Mouse (Mus musculus) small intestine, adult 2 months (tissue): ENCODE results near the gene Tmprss2. TPM values are rescaled to one million over a fixed set of nuclear protein-coding genes. Genes with fewer than 3 reads are reported as not detected.
"Not testable (repeated sequence)": the region's sequence is repeated elsewhere in the genome, so short reads cannot be mapped to it uniquely, and the experiment has no call there.

Experiments
- H3K27ac ChIP-seq: fragments of 200-500 bp; 2 replicates; pipeline ENCODE4 v1.5.1; 2012; ENCODE audit warnings: low read depth, low read length, control low read depth, inconsistent platforms; ENCODE audit not compliant: insufficient read depth
- H3K27me3 ChIP-seq: fragments of 200-500 bp; 2 replicates; pipeline ENCODE4 v1.6.1; 2012; ENCODE audit warnings: mild to moderate bottlenecking, moderate library complexity, low read length, inconsistent platforms; ENCODE audit not compliant: control insufficient read depth, insufficient read depth
- H3K36me3 ChIP-seq: fragments of 200-500 bp; 2 replicates; pipeline ENCODE4 v1.6.1; 2012; ENCODE audit warnings: mild to moderate bottlenecking, low read length, control low read depth, inconsistent platforms; ENCODE audit not compliant: control insufficient read depth, insufficient read depth
- H3K4me1 ChIP-seq: fragments of 200-500 bp; 2 replicates; pipeline ENCODE4 v1.6.1; 2012; ENCODE audit warnings: low read length, inconsistent platforms, mixed read lengths; ENCODE audit not compliant: control insufficient read depth, insufficient read depth, insufficient read length
- H3K4me3 ChIP-seq: fragments of 200-500 bp; 2 replicates; pipeline ENCODE4 v1.5.1; 2012; ENCODE audit warnings: low read depth, mild to moderate bottlenecking, control low read depth, inconsistent platforms, low read length, moderate library complexity
- CTCF ChIP-seq: fragments of 200-500 bp; IDR thresholded peaks from 2 replicates; pipeline ENCODE4 v1.5.1; 2012; ENCODE audit warnings: low read depth, mild to moderate bottlenecking, control low read depth, inconsistent platforms, low read length, moderate library complexity, mixed read lengths; ENCODE audit not compliant: insufficient replicate concordance, insufficient read length; ENCODE audit errors: extremely low read depth
- POLR2A ChIP-seq: fragments of 200-500 bp; IDR thresholded peaks from 2 replicates; pipeline ENCODE4 v1.6.1; 2012; ENCODE audit warnings: low read depth, mild to moderate bottlenecking, control low read depth, inconsistent platforms, low read length, moderate library complexity
- WGBS: fragments of 180-500 bp; shearing (Covaris S2); methylation state at CpG from one replicate; pipeline ENCODE4 v1.1.7; 2018; 5-methylcytosine and 5-hydroxymethylcytosine counted together
- polyA plus RNA-seq: library from polyadenylated mRNA; depleted of rRNA; stranded (reverse); fragments of >200 nt; gene quantifications from 2 replicates; pipeline ENCODE4 v1.2.3, GENCODE M21; 2012

Gene Tmprss2
- polyA plus RNA-seq, 1 experiment = 39.8 TPM

DNA sequence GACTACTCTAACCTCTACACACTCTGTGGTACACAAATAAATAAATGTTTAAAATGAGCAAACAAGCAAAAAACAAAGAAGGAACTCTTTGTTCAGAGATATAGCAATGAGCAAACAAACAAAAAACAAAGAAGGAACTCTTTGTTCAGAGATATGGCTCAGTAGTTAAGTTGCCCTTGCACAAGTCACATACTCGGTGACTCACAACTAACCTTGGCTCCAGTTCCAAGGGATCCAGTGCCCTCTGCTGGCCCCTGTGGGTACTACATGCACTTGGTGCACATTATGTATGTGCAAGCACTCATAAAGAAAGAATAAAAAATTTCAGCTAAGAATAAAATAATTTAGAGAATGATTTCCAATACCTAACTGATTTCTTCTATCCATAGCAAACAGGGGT is 17.9 kb downstream of the Tmprss2 start:
- H3K4me3 ChIP-seq = no peak overlapping the region
- no peaks in the 10 kb centered on the region for H3K27me3 ChIP-seq
- WGBS = 3% methylated on average over 1 of the region's 1 CpGs
- peaks cover 15% of the 10 kb centered on the region; the same call in 1 of the 2 replicates for H3K4me1 ChIP-seq
- H3K27ac ChIP-seq = no peak overlapping the region
- peaks cover 56% of the 10 kb centered on the region for H3K36me3 ChIP-seq
- TF ChIP-seq POLR2A = no peak
- TF ChIP-seq CTCF = peak; percentile 88; the same call in 1 of the 2 replicates

- Histone ChIP-seq H3K4me1 (peaks cover 15% of the 10 kb centered on the region; the same call in 1 of the 2 replicates), H3K27me3 (no peaks in the 10 kb centered on the region), H3K36me3 (peaks cover 48% of the 10 kb centered on the region), H3K4me3 (no peak overlapping the region), H3K27ac (peak overlapping the region; percentile 13; the same call in 1 of the 2 replicates)
- no peak for TF ChIP-seq POLR2A
- no peak for TF ChIP-seq CTCF
- 71% methylated on average over 2 of the region's 2 CpGs for WGBS
These were observed 19.5 kb downstream of the Tmprss2 start for GRCm38 (mm10) chr16:97591512-97591911.

GRCm38 (mm10) chr16:97582876-97583275 is 28.1 kb downstream of the Tmprss2 start:
- H3K4me3 ChIP-seq, H3K4me1 ChIP-seq, H3K27me3 ChIP-seq, H3K27ac ChIP-seq: not testable (repeated sequence)
- H3K36me3 ChIP-seq = peaks cover 47% of the 10 kb centered on the region
- WGBS = 88% methylated on average over 1 of the region's 1 CpGs

DNA sequence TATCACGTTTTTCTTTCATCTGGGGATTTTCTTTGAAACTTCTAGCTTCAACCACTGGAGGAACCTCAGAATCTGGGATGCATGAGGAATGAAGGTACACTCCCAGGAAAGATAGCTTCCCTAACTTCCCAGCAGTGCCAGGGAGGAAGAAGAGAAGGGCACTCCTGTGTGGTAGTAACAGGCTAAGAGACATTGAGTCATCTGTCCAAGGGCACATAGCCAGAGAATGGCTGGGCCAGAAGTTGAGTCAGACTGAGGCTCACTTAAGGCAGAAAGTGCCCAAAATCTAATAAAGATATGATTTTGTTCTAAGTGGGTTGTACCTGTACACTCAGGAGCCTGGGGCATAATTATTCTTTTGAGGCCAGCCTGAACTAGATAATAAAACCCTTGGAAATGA is 41.6 kb downstream of the Tmprss2 start:
- peaks cover 85% of the 10 kb centered on the region for H3K36me3 ChIP-seq
- 47% methylated on average over 1 of the region's 1 CpGs for WGBS
- TF ChIP-seq CTCF (no peak), POLR2A (no peak)
- no peak overlapping the region for H3K27ac ChIP-seq
- H3K4me1 ChIP-seq = no peaks in the 10 kb centered on the region
- no peaks in the 10 kb centered on the region for H3K27me3 ChIP-seq
- H3K4me3 ChIP-seq = no peak overlapping the region

DNA sequence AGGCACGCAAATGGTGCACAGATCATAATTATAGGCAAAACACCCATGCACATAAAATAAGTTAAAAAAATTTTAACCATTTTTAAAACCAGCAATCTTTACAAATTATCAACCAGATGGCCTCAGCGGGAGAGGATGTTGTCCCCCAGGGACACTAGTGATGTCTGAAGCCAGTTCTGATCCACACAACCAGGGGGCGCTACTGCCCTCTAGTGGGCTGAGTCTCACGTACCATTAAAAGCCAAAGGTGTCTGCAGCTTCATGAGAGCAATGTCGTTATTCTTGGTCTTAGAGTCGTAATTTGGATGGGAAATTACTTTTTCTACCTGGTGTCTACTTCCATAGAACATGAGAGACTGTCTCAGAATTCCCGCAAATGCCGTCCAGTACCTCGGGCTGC is 42.3 kb downstream of the Tmprss2 start:
- H3K4me1 ChIP-seq = no peaks in the 10 kb centered on the region
- WGBS = 63% methylated on average over 9 of the region's 9 CpGs
- peak; percentile 70; the same call in 1 of the 2 replicates for TF ChIP-seq CTCF
- no peak for TF ChIP-seq POLR2A
- H3K36me3 ChIP-seq = peaks cover 88% of the 10 kb centered on the region
- no peak overlapping the region for H3K27ac ChIP-seq
- H3K27me3 ChIP-seq = no peaks in the 10 kb centered on the region
- no peak overlapping the region for H3K4me3 ChIP-seq

DNA sequence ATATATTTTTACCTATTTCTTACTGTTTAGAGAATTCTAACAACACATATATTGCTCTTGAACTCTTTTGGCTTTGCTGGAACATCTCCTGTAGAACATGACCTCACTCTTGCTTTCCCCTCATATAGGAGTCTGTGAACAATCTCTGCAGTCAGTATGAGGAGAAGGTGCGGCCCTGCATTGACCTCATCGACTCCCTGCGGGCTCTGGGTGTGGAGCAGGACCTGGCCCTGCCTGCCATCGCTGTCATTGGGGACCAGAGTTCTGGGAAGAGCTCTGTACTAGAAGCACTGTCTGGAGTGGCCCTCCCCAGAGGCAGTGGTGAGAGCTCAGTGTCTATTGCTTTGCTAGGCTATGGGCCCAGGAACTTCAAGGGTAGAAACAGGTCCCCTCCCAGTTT is 66.7 kb downstream of the Tmprss2 start:
- no peaks in the 10 kb centered on the region for H3K27me3 ChIP-seq
- TF ChIP-seq POLR2A = no peak
- TF ChIP-seq CTCF = no peak
- peaks cover 28% of the 10 kb centered on the region for H3K36me3 ChIP-seq
- WGBS = 55% methylated on average over 4 of the region's 4 CpGs
- H3K4me3 ChIP-seq = no peak overlapping the region
- H3K27ac ChIP-seq = no peak overlapping the region
- H3K4me1 ChIP-seq = 0 out of 2 replicates have a peak, but pooled peaks cover 3% of the 10 kb centered on the region

- TF ChIP-seq POLR2A (no peak), CTCF (no peak; the same call in 1 of the 2 replicates)
- Histone ChIP-seq H3K4me1 (peaks cover 30% of the 10 kb centered on the region; the same call in 1 of the 2 replicates), H3K36me3 (peaks cover 6% of the 10 kb centered on the region), H3K27ac (peak overlapping the region; percentile 94; the same call in 1 of the 2 replicates), H3K27me3 (no peaks in the 10 kb centered on the region), H3K4me3 (peak overlapping the region; percentile 43)
- 8% methylated on average over 1 of the region's 1 CpGs for WGBS
These were observed 74.1 kb downstream of the Tmprss2 start for GRCm38 (mm10) chr16:97536859-97537258.

DNA sequence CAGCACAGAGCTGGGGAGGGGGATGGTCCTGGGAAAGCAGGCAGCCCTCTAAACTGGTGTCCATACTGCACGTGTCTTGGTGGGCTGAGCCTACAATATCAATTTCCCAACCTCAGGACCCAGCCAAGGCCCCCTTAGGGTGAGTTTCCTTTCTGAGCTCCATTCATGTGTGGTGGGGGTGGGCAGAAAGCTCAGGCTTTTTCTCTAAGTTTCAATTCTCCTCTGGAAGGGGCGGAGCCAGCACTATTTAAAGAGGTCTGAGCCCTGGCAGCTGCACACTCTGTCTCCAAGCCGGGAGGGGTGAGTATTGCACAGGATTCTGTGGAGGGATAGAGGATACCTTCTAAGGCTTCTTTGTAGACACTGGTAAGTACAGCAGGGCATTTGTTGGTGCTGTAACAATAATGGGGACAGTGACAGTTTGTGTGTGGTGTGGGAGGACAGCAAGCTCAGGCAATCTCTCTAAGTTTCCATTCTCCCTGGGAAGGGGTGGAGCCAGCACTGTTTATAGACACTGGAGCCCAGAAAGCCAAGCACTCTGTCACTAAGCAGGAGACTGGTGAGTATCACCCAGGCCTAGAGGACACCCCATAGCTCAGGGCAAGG is 75.1 kb downstream of the Tmprss2 start:
- peak overlapping the region; percentile 43 for H3K4me3 ChIP-seq
- WGBS = 14% methylated on average over 3 of the region's 3 CpGs
- TF ChIP-seq POLR2A (peak; percentile 43; the same call in 1 of the 2 replicates), CTCF (no peak)

More for the DNA sequence above, 75.1 kb downstream of the Tmprss2 start:
- H3K27ac ChIP-seq = peak overlapping the region; percentile 94
- H3K4me1 ChIP-seq = peaks cover 30% of the 10 kb centered on the region; the same call in 1 of the 2 replicates
- H3K36me3 ChIP-seq = peaks cover 6% of the 10 kb centered on the region
- no peaks in the 10 kb centered on the region for H3K27me3 ChIP-seq
